Mouse (Mus musculus): ENCODE results near the gene Gadd45b.

Gene Gadd45b

DNA sequence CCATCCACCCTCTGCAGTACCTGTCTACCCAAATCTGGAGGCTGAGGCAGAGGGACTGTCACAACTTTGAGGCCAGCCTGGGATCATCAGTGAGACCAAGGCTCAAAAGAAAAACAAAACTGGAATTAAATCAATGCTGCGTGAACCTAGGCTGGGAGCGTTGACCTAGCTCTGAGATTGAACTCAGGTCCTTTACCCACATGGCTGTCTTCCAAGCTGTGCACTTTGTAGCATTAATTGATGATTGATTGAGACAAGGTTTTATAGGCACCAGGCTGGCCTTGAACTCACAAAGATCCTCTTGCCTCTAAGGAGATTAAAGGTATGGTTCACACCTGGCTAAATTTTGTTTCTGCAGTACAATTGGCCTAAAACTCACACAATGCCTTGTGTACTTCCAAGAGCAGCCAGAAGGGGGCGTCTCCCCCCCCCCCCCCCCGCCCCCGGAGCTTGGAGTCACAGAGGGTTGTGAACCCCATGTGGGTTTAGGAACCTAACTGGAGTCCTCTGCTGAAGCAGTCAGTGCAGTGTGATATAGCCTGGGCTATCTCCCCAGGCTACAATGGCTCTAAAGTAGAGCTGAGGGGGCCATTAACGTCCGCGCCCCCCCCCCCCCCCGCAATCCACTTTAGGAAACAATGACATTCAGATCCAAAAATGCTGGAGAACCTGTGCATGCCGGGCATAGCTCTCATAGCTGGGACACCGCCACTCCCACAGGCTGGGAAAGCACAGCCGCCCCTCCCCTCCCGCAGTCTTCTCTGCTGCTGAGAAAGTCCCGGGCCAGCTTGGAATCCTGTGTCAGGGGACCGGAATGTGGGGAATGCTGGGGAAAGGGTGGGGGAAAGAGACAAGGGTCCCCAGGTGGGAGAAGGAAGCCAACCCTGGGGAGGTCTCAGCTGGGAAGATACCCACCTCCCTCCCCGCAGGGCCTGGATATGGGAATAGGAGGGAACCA lies 31.0 kb downstream of the Gadd45b start:
- DNase-seq, result no peak

DNA sequence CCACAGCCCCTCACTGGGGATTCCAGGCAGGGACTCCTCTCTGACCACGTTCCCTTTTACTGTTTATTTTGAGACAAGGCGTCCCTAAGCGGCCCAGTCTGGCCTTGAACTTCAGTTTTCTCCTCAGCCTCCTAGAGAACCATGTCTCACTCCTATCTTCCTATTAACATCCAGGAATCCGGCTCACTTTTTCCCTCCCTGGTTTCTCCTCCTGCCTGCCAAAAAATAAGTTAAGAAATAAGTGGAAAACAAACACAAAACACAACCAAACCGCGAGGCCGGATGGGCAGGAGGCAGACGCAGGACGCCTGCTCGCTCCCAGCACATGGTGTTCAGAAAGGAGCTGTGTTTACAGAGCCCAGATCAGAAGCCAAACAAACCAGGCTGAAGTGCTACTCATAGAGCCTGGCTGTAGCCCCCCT lies 32.2 kb downstream of the Gadd45b start:
- DNase-seq, result no peak

GRCm38 (mm10) chr10:80962585-80962984 lies 32.7 kb downstream of the Gadd45b start:
- DNase-seq, result peak; percentile 36

GRCm38 (mm10) chr10:80963031-80963975 lies 33.4 kb downstream of the Gadd45b start:
- peak; percentile 69 for DNase-seq

DNA sequence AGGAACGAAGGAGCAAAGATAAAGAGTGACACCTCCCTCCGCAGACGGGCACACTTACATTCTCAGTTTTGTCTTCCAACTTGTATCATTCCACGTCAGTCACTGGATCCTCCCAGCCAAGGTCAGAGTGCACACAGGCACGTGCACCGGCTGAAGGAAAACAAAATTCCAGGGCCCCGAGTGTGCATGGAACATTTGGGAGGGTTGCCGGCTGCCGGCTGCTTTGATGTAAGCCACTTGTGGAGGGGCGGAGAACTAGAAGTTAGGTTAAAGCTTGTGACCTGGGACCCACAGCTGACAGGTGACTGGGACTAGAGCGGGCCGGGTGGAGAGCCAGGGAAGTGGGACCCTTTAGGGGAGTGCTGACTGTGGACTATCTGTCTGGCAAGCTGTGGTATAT lies 36.4 kb downstream of the Gadd45b start:
- no peak for DNase-seq

GRCm38 (mm10) chr10:80967101-80967656 lies 37.3 kb downstream of the Gadd45b start:
- DNase-seq, result no peak

DNA sequence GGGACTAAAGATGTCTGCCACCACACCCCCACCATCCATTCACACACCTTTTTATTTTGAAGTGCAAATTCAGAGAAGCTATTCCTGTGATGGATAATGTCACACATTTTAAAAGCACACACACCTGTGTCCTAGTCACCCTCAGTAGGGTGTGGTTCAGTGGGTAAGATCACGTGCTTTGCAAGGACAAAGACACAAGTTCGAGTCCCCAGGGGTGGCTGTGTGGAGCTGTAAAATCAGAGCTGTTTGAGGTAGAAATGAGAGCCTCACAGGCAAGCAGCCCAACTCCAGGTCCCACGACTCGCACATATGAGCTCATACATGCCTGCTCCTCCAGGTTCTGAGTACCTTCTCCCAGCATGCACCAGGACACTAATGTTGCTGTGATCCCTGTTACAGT lies 38.2 kb downstream of the Gadd45b start:
- DNase-seq, result no peak

DNA sequence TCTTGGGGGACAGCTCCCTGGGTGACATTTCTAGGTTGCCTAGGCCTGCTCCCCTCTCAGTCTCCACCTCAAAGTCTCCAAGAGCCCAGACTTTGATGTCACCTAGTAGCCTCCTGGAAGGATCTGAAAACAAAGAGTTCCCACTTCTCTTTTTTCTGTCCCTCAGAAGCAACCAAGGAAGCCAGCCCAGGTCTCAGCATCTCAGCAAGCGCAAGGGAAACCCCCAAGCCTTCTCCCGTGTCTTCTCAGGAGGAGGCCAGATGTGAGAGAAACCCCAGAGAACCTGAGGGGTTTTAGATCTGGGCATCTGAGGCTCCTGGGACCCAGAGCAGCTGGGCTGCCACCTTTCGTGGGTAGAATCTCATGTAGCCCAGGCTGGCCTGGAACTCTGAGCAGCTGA lies 39.4 kb downstream of the Gadd45b start:
- DNase-seq, result no peak

DNA sequence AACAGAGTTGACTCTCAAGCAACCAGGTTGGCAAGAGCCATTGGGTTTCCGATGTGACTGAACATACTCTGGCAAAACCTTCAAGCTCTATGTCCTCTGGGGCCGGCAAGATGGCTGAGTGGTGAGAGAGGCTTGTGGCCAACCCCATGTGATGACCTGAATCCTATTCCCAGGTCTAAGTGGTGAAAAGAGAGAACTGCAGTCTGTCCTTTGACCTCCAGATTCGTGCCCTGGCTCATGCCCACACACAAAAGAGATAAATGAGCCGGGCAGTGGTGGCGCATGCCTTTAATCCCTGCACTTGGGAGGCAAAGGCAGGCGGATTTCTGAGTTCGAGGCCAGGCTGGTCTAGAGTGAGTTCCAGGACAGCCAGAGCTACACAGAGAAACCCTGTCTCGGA lies 40.3 kb downstream of the Gadd45b start:
- DNase-seq, result no peak

DNA sequence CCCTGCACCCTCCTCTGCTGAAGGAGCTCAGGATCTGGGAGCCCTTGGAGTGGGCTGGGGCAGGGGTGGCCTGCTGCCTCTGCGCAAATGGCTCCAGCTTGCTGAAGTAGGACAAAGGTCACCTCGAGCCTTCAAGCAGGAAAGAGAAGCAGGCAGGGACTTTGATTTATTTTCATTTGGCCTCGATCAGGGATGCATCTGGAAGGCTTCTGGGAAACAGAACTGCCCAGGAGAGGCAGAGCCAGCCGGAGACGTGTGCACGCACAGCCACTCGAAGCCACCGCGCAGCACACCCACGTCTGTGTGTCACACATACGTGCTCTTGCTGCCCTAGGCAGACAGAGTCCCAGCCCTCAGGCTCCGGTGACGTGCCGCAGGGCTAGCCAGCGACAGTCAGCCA lies 41.7 kb downstream of the Gadd45b start:
- no peak for DNase-seq

DNA sequence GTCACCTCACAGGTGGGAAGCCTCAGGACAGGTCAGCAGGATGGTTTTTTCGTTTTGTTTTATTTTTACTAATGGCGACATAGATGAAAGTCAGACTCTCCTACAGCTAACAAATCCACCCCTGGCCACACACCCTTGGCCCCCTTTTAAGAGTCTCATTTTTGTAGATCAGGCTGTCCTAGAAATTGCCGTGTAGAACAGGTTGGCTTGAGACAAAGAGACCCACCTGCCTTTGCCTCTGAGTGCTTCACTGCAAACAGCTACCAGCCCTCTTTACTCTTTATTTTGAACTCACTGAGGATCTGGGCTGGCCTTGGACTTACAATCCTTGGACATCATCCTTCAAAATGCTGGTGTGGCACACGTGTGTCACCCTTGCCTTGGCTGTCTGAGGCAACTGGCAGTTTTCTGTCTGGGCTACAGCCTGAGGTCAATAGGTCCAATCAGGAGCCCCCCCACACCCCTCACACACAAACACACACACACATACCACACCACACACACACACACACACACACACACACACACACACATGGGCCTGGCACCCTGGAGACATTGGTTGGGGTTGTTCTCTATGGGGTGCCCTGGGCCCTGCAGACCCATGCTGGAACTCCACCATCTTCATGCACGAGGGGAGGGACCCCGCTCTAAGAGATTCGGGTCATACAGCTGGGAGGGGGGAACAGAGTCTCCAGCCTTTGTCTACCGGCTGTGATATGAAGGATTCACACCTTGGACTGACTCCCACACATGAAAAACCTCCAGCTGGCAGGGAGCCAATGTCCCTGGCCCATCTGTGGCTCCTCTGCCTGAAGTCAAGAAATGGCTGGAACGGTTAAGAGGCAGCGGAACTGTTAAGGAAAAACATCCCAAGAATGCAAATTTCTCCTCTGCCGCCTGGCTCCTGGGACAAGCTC lies 42.5 kb downstream of the Gadd45b start:
- no peak for DNase-seq

GRCm38 (mm10) chr10:80973722-80974121 lies 43.8 kb downstream of the Gadd45b start:
- no peak for DNase-seq

GRCm38 (mm10) chr10:80975478-80975877 lies 45.6 kb downstream of the Gadd45b start:
- no peak for DNase-seq

DNA sequence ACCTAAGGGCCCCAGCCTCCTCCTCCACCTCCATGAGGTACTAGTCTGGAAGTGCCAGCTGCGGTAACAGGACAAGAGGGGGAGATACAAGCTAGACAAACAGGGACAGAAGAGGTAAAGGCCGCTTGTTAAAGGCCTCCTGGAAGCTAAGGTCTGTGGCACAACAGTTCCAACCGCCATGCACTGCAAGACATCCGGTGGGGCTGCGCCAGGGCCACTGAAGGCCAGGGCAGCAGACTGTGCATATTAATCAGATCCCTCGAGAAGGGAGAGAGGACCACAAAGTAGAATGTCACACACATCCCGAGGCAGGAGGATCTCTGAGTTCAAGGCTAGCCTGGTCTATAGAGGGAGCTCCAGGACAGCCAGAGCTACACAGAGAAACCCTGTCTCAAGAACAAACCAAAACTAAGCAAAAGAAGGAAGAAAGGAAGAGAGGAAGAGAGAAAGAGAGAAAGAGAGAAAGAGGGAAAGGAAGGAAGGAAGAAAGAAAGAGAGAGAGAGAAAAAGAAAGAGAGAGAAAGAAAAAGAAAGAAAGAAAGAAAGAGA lies 51.8 kb downstream of the Gadd45b start:
- DNase-seq, result no peak

Data from layer of hippocampus, adult 9-11 months (tissue).